Mouse (Mus musculus) liver, embryonic 18 days (tissue): Measurements from ENCODE around the gene Sf3b4. TPM values are rescaled to one million over a fixed set of nuclear protein-coding genes. Genes with fewer than 3 reads are reported as not detected.

Source experiments
- polyA plus RNA-seq: library from polyadenylated mRNA; depleted of rRNA; stranded (reverse); fragments of >200 nt; gene quantifications from 2 replicates; pipeline ENCODE4 v1.2.3, GENCODE M21; 2012; rRNA removed

Sf3b4 gene
- 26.1 and 26.7 TPM in 2 replicates for polyA plus RNA-seq

GRCm38 (mm10) chr3:96172197-96173178 lies at the start of gene Sf3b4:
TSS of gene Sf3b4 (plus strand) at chr3:96172332.

GRCm38 (mm10) chr3:96161869-96162840 lies 10.0 kb upstream of the Sf3b4 start, which contains the start of gene Mtmr11:
TSS of gene Mtmr11 (plus strand) at chr3:96162004.

GRCm38 (mm10) chr3:96180727-96181477 lies 8.8 kb downstream of the Sf3b4 start, which contains the start of gene Sv2a:
TSS of gene Sv2a (plus strand) at chr3:96181151.

GRCm38 (mm10) chr3:96219661-96220130 lies 47.6 kb downstream of the Sf3b4 start, which contains the start of the genes Bola1 and Hist2h2ab:
TSS of gene Bola1 (minus strand) at chr3:96219709.
TSS of gene Hist2h2ab (plus strand) at chr3:96219865.

GRCm38 (mm10) chr3:96220765-96221639 lies 48.9 kb downstream of the Sf3b4 start, which contains the start of the genes Hist2h2ac and Hist2h2be:
TSS of gene Hist2h2ac (minus strand) at chr3:96220880.
TSS of gene Hist2h2be (plus strand) at chr3:96221119.

Other genes starting within 250 kb of the Sf3b4 start
- 59.5 and 63.3 TPM in 2 replicates for gene Anp32e, start 243.1 kb upstream of the Sf3b4 start, polyA plus RNA-seq
- 16.3 and 19.0 TPM in 2 replicates for gene Plekho1, start 176.3 kb upstream of the Sf3b4 start, polyA plus RNA-seq
- gene Vps45, start 113.9 kb upstream of the Sf3b4 start, polyA plus RNA-seq, result 4.7 and 5.3 TPM in 2 replicates
- 3.6 and 3.7 TPM in 2 replicates for gene Otud7b, start 67.8 kb upstream of the Sf3b4 start, polyA plus RNA-seq
- 9.6 and 12.3 TPM in 2 replicates for gene Mtmr11, start 10.3 kb upstream of the Sf3b4 start, polyA plus RNA-seq
- 0.30 and 0.41 TPM in 2 replicates for gene Sv2a, start 8.8 kb downstream of the Sf3b4 start, polyA plus RNA-seq
- gene Bola1, start 47.4 kb downstream of the Sf3b4 start, polyA plus RNA-seq, result 29.2 and 31.1 TPM in 2 replicates
- gene Hist2h2ab, start 47.5 kb downstream of the Sf3b4 start, polyA plus RNA-seq, result 0.42 and 0.82 TPM in 2 replicates
- gene Hist2h2ac, start 48.5 kb downstream of the Sf3b4 start, polyA plus RNA-seq, result 7.7 and 8.1 TPM in 2 replicates
- gene Hist2h2be, start 48.8 kb downstream of the Sf3b4 start, polyA plus RNA-seq, result 8.3 and 14.1 TPM in 2 replicates
- 31.1 and 37.7 TPM in 2 replicates for gene Hist2h3c2, start 66.8 kb downstream of the Sf3b4 start, polyA plus RNA-seq
- 39.3 and 40.4 TPM in 2 replicates for gene Hist2h2aa2, start 67.9 kb downstream of the Sf3b4 start, polyA plus RNA-seq
- gene Hist2h2aa1, start 73.2 kb downstream of the Sf3b4 start, polyA plus RNA-seq, result 83.3 and 119 TPM in 2 replicates
- 1.9 and 8.4 TPM in 2 replicates for gene Hist2h3c1, start 74.4 kb downstream of the Sf3b4 start, polyA plus RNA-seq
- 4.5 and 4.7 TPM in 2 replicates for gene Hist2h4, start 91.0 kb downstream of the Sf3b4 start, polyA plus RNA-seq
- gene Hist2h3b, start 96.3 kb downstream of the Sf3b4 start, polyA plus RNA-seq, result 30.7 and 34.8 TPM in 2 replicates
- 7.1 and 7.9 TPM in 2 replicates for gene Hist2h2bb, start 97.4 kb downstream of the Sf3b4 start, polyA plus RNA-seq
- gene Fcgr1, start 121.6 kb downstream of the Sf3b4 start, polyA plus RNA-seq, result 9.7 and 11.7 TPM in 2 replicates